Mouse (Mus musculus) macrophage (primary cell): ENCODE results near the gene Loxl3. TPM values are rescaled to one million over a fixed set of nuclear protein-coding genes. Genes with fewer than 3 reads are reported as not detected.

Source experiments
- H3K27ac ChIP-seq: fragments of 350-480 bp; formaldehyde crosslinking; 2 replicates; pipeline ENCODE4 v1.9.0; 2021
- H3K36me3 ChIP-seq: fragments of 350-480 bp; formaldehyde crosslinking; 2 replicates; pipeline ENCODE4 v1.9.0; 2021; ENCODE audit errors: inconsistent target
- H3K4me3 ChIP-seq: fragments of 350-480 bp; formaldehyde crosslinking; 2 replicates; pipeline ENCODE4 v1.9.0; 2021; ENCODE audit errors: inconsistent target
- H3K79me2 ChIP-seq: fragments of 350-480 bp; formaldehyde crosslinking; 2 replicates; pipeline ENCODE4 v1.9.0; 2021; ENCODE audit errors: inconsistent target
- WGBS: methylation state at CpG from one replicate; pipeline ENCODE4 v1.1.7; 2026; ENCODE audit warnings: inconsistent platforms; ENCODE audit not compliant: missing documents; 5-methylcytosine and 5-hydroxymethylcytosine counted together
- polyA plus RNA-seq: library from polyadenylated mRNA; stranded (reverse); fragments of 250-400 nt; gene quantifications from 3 replicates; pipeline ENCODE4 v1.2.4, GENCODE M21; 2018; ENCODE audit warnings: inconsistent platforms

Gene Loxl3
- polyA plus RNA-seq, 1 experiment from 2014 or later = 7.6 TPM

DNA sequence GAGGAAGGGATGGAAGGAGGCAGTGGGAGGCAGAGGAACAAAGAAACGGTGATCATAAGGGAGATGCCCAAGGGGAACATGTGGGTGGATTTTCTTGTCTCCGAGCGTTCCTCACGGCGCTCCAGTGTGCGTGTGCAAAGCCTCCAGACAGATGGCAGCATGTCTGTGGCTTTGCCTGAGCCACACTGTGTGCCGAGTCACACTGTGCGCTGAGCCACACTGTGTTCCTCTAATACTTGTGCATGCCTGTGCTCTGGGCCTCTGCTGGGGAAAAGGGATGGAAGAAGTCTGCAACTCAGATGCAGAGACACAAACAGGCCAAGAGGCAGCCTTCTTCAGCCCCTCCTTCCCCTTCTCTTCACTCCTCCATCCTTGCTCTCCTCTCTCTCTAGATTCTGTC, 6.7 kb upstream of the Loxl3 start:
- Histone ChIP-seq H3K79me2 (peaks cover 15% of the 10 kb centered on the region), H3K4me3 (no peak overlapping the region), H3K36me3 (peaks cover 24% of the 10 kb centered on the region; the same call in 1 of the 2 replicates), H3K27ac (no peak overlapping the region)
- 67% methylated on average over 8 of the region's 8 CpGs for WGBS

DNA sequence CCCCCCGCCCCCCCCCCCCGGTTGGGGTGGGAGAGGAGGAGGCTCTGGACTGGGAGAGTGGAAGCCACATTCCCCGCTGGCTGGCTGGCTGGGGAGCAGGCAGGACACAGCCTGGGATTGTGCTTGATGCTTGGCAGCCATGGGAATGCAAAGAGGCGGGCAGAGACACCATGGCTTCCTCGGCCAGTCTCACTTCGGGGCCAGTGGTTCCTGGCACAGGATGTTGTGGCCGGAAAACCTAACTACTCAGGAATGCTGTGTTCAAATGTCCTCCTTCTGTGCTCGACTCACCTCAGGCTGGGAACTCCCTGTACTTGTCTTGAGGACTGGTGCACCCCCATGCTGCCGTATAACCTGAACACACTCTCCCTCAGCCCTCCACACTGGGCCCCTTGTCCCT, 6.3 kb upstream of the Loxl3 start:
- 55% methylated on average over 7 of the region's 9 CpGs for WGBS
- Histone ChIP-seq H3K79me2 (peaks cover 19% of the 10 kb centered on the region), H3K4me3 (no peak overlapping the region), H3K27ac (no peak overlapping the region), H3K36me3 (peaks cover 24% of the 10 kb centered on the region; the same call in 1 of the 2 replicates)

DNA sequence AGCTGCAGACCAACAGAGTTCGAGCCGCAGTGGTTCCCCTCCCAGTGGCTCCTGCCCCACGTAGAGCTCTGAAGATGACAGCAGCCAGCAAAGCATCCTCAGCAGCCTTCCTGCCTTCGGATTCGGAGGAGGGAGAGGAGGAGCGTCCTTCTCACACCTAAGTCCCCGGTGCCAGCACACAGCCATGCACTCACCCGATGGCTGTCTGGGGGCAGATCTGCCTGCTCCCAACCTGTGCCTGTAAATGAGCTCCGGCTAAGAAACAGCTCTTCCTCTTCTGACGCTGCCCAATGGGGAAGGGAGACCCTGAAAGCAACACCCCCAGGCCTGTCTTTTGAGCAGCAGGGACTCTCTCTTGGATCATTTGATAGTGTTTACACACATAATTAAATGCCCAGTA, 4.2 kb upstream of the Loxl3 start:
- Histone ChIP-seq H3K79me2 (peaks cover 25% of the 10 kb centered on the region), H3K4me3 (no peak overlapping the region), H3K36me3 (peaks cover 24% of the 10 kb centered on the region; the same call in 1 of the 2 replicates), H3K27ac (no peak overlapping the region)
- 90% methylated on average over 10 of the region's 10 CpGs for WGBS

DNA sequence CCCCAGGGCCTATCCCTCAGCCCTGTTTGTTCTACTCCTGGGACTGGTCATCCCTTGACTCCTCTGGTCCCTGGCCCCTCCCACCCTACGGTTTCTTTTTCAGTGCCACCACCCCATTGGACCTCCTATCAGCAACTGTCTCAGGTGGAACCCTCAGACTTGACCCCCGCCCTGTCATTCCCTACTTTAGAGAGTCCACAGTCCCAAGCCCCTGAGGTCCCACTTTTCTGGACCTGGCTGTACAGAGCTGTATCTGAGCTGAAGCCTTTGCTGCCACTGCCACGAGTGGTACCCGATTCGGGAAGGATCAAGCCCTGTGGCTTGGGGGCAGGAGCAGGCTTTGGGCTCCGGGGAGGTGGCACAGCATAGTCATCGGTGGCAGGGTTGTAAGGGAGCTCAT, 2.9 kb upstream of the Loxl3 start:
- H3K79me2 ChIP-seq = peaks cover 25% of the 10 kb centered on the region
- H3K27ac ChIP-seq = no peak overlapping the region
- no peak overlapping the region for H3K4me3 ChIP-seq
- peaks cover 24% of the 10 kb centered on the region; the same call in 1 of the 2 replicates for H3K36me3 ChIP-seq
- 91% methylated on average over 7 of the region's 7 CpGs for WGBS

DNA sequence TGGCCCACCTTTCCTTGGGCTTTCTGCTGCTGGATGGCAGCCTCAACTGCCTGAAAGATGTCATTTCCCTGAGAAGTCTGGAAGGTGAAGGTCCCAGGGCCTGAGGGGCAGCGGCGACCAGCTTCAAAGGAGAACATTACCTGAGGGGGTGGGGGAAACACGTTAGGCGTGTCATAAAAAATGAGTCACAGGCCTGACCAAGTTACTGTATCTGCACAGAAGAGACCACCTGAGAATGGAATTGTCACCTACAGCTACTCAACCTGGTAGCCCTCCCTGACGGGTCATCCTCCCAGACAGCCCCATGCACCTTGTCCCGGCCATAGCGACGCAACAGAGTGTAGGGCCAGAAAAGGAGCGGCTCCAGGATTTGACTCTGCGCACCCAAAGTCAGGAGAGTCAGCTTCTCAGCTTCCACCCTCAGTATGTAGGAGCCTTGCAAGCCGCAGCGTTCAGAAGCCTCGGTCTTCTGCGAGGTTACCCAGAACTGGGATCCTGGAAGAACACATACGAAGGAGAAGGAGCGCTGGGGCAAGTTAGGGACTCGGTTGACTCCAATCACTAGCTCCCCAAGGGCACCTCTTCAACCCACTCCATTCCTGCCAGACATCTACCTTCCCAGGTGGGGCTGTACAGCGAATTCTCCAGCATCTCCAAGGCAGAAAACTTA, 1.9 kb upstream of the Loxl3 start:
- peaks cover 24% of the 10 kb centered on the region; the same call in 1 of the 2 replicates for H3K36me3 ChIP-seq
- H3K27ac ChIP-seq = peak overlapping the region; percentile 95
- WGBS = 78% methylated on average over 16 of the region's 18 CpGs
- H3K4me3 ChIP-seq = peak overlapping the region; percentile 99
- H3K79me2 ChIP-seq = peaks cover 25% of the 10 kb centered on the region

DNA sequence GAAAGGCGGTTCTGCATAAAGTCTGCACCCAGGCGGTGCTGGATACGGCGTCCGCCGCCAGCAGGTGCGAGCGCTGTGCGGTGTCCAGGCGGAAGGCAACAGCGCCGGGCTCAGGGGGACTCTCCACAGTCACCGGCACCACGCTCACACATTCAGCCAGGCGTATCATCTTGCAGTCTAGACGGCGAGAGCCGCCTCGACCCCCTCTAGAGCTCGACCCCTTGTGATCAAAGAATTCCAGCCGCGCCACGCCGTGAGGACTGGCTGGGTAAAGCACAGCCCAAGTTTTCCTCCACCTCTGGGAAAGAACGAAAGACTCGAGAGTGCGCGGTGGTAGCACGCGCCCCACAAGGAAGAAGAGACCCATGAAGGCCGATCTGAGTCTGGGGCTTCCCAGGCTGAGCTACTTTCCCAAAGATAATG, 1.2 kb upstream of the Loxl3 start:
- peaks cover 25% of the 10 kb centered on the region for H3K79me2 ChIP-seq
- H3K27ac ChIP-seq = peak overlapping the region; percentile 95
- peak overlapping the region; percentile 99 for H3K4me3 ChIP-seq
- peaks cover 24% of the 10 kb centered on the region; the same call in 1 of the 2 replicates for H3K36me3 ChIP-seq
- 1% methylated on average over 31 of the region's 31 CpGs for WGBS

DNA sequence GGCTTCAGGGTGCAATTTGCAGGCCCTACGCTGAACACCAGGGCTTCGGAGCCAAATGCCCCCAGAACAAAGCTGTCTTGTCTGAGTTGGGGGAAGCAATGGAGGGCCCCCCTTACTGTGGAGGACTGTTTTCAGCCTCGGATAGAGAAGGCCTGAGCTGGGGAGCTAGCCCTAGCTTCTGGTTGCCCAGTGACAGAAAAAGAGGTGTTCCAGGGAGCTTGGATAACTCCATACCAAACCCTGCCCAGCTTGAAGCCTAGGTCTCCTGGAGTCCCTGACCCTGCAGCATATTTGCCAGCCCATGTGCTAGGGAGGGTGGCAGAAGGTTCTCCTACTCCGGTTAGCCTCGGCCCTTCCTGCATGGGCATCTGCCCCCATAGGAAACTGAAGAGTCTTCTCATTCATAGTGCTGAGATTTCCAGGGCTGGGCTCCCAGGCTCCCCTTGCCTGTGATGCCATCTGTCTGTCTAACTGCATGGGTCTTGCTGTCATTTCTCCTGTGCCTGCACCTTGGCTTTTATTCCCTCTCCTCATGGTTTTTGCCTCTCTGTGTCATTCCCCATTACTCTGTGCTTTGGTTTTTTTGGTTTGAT, 586 bp downstream of the Loxl3 start:
- 95% methylated on average over 5 of the region's 5 CpGs for WGBS
- H3K79me2 ChIP-seq = peaks cover 25% of the 10 kb centered on the region
- peak overlapping the region; percentile 99 for H3K4me3 ChIP-seq
- H3K36me3 ChIP-seq = peaks cover 24% of the 10 kb centered on the region; the same call in 1 of the 2 replicates
- H3K27ac ChIP-seq = 0 out of 2 replicates have a peak overlapping the region, but pooled peaks have one; percentile 95

DNA sequence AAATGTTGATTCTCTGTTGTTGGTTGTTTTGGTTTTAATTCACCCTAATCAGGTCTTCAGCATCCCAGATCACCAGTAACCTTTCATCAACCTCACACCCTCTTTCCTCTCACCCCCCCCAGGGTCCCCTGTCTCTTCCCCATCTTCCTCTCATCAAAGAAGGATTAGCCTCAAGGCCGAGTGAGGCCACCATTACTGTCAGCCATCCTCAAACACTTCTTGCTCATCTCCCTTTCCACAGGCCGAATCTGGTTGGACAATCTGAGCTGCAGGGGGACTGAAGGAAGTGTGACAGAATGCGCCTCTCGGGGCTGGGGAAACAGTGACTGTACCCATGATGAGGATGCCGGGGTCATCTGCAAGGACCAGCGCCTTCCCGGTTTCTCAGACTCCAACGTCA, 3.2 kb downstream of the Loxl3 start:
- Histone ChIP-seq H3K27ac (no peak overlapping the region), H3K4me3 (no peak overlapping the region), H3K36me3 (no peaks in the 10 kb centered on the region), H3K79me2 (peaks cover 23% of the 10 kb centered on the region)
- WGBS = 86% methylated on average over 8 of the region's 8 CpGs

DNA sequence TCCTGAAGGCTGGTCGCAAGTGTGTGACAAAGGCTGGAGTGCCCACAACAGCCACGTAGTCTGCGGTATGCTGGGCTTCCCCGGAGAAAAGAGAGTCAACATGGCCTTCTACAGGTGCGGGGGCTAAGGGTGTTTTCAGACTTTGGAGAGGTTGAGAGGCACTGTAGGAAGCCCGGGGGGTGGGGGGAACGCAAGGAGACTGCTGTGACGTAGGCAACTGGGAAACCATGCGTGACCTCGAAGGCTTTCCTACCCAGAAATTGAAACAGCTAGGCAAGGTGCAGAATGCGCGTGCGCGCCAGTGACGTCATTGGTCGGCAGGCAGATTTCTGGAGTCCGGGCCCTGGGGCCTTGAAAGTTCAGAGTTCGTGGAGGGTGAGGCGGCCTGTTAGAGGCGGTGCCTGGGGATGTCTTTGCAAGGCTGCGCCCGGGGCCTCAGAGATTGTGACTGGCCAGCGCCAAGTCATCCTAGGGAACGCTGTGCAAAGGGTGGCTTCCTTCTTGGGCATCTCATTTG, 4.6 kb downstream of the Loxl3 start:
- Histone ChIP-seq H3K27ac (peak overlapping the region; percentile 19), H3K4me3 (no peak overlapping the region), H3K36me3 (no peaks in the 10 kb centered on the region), H3K79me2 (peaks cover 16% of the 10 kb centered on the region; the same call in 1 of the 2 replicates)
- 29% methylated on average over 22 of the region's 24 CpGs for WGBS

DNA sequence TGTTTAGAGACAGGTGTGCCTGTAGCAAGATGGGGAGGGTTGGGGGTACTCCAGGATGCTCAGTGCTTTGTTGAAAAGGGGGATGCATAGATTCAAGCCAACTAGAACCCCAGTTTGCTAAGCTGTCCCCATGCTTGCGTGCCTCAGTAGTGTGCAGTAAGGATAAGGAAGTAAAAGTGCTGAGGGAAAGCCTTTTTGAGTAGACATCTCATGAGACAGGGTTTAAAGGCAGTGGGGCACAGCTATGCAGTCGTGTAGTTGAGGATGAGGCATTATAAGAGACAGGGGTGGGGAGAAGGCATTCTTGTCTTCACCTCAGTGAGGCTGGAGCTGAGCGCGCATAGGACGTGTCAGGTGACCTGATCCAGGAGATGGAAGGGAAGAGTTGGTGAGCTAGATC, 6.6 kb downstream of the Loxl3 start:
- Histone ChIP-seq H3K36me3 (no peaks in the 10 kb centered on the region), H3K4me3 (peak overlapping the region; percentile 8; the same call in 1 of the 2 replicates), H3K27ac (peak overlapping the region; percentile 68), H3K79me2 (peaks cover 16% of the 10 kb centered on the region; the same call in 1 of the 2 replicates)
- 71% methylated on average over 5 of the region's 5 CpGs for WGBS

DNA sequence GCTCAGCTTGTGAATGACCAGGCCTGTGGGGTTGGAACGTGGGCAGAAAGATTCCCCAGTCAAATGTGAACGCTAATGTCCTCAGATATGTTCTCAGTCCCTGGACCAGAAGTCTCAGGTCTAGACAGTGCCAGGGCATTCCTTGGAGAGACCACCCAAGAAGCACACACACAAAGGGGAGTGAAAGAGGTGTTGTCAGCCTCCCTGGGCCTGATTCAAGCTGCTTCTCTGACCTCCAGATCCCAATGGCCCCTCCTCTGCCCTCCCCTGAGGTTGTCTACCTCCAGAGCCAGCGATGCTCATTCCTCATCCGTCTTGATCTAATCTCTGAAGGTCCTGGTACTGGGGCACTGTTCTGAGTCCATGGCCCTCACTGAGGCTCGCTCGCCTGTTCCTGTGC, 9.6 kb downstream of the Loxl3 start:
- Histone ChIP-seq H3K27ac (peak overlapping the region; percentile 96), H3K79me2 (peaks cover 16% of the 10 kb centered on the region; the same call in 1 of the 2 replicates), H3K4me3 (no peak overlapping the region), H3K36me3 (no peaks in the 10 kb centered on the region)
- 75% methylated on average over 6 of the region's 6 CpGs for WGBS

DNA sequence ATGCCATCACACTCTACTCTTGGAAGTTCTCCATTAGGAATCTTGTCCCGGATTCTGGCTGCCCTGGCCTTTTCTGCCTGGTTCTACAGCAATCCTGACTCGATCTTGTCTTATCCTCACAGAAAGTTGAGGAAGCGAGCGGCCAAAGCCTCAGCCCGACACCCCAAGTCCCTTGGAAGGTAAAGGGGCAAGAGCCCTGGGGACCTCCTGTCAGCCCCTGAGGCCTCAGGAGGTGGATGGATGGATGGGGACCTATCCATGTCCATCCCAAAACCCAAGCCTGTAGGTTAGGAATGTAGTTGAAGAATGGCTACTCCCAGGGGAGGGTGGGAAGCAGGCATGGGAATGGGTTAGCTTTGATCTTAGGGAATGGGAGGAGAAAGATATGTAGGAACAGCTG, 10.0 kb downstream of the Loxl3 start:
- H3K4me3 ChIP-seq = no peak overlapping the region
- 92% methylated on average over 5 of the region's 5 CpGs for WGBS
- H3K79me2 ChIP-seq = peaks cover 16% of the 10 kb centered on the region; the same call in 1 of the 2 replicates
- H3K36me3 ChIP-seq = no peaks in the 10 kb centered on the region
- peak overlapping the region; percentile 96 for H3K27ac ChIP-seq

DNA sequence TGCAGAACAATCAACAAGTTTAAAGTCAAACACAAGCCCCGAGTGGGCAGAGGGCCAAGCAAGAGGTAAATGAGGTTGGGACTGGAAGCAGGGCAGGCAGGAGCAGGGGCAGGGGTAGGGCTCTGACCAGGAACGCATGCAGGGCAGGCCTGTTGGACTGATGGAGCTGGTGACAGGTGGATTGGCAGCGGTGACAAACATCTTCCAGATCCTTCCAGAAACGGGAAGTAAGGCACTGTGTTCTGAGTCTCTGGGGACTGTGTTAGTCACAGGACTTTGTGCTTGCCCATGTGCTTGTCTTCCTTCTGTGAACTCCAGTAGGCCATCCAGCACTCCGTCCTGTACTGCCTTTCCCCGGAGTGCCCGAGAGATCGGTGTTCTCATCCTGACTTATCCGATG, 10.8 kb downstream of the Loxl3 start:
- 35% methylated on average over 8 of the region's 9 CpGs for WGBS
- Histone ChIP-seq H3K4me3 (no peak overlapping the region), H3K27ac (peak overlapping the region; percentile 96), H3K36me3 (no peaks in the 10 kb centered on the region), H3K79me2 (peaks cover 16% of the 10 kb centered on the region; the same call in 1 of the 2 replicates)

DNA sequence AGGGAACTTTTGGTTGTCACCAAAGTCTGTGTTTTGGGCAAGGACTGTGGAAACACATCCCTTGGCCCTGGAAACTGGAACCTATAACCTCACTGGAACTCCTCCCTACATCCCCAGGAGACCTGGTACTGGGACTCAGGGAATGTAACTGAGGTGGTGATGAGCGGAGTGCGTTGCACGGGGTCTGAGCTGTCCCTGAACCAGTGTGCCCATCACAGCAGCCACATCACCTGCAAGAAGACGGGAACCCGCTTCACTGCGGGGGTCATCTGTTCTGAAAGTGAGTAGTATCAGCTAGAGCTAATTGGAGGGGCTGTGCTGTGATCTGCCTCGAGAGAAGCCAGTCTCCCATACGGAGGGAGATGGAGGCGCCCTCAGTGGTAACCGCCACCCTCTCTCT, 15.4 kb downstream of the Loxl3 start:
- H3K4me3 ChIP-seq = no peak overlapping the region
- H3K27ac ChIP-seq = no peak overlapping the region
- 93% methylated on average over 10 of the region's 10 CpGs for WGBS
- H3K36me3 ChIP-seq = peaks cover 14% of the 10 kb centered on the region; the same call in 1 of the 2 replicates
- H3K79me2 ChIP-seq = peaks cover 33% of the 10 kb centered on the region
